Mouse (Mus musculus) liver, embryonic 13.5 days (tissue): ENCODE data around the gene Txnrd2. TPM values are rescaled to one million over a fixed set of nuclear protein-coding genes. Genes with fewer than 3 reads are reported as not detected.

Source experiments
- ATAC-seq: fragments of 200-750 bp; cut with Nextera tagmentation; 2 replicates; pipeline ENCODE4 v1.8.0; 2017; ENCODE audit warnings: low read depth, mild to moderate bottlenecking, moderate number of reproducible peaks, moderate library complexity
- DNase-seq: peaks from one replicate; pipeline ENCODE4 v3.0.0; 2022
- H3K27ac ChIP-seq: fragments of 300-500 bp; sonication (generic); 2 replicates; pipeline ENCODE4 v1.5.1; 2015; ENCODE audit warnings: moderate library complexity, mild to moderate bottlenecking, inconsistent platforms
- H3K27me3 ChIP-seq: fragments of 300-500 bp; sonication (generic); 2 replicates; pipeline ENCODE4 v1.6.1; 2015; ENCODE audit warnings: mild to moderate bottlenecking, inconsistent platforms
- H3K36me3 ChIP-seq: fragments of 300-500 bp; sonication (generic); 2 replicates; pipeline ENCODE4 v1.6.1; 2015; ENCODE audit warnings: mild to moderate bottlenecking, inconsistent platforms
- H3K4me1 ChIP-seq: fragments of 300-500 bp; sonication (generic); replicated peaks from 2 replicates; pipeline ENCODE4 v1.6.1; 2015; ENCODE audit warnings: inconsistent platforms
- H3K4me2 ChIP-seq: fragments of 300-500 bp; sonication (generic); 2 replicates; pipeline ENCODE4 v1.6.1; 2015; ENCODE audit warnings: inconsistent platforms, mild to moderate bottlenecking, moderate library complexity
- H3K4me3 ChIP-seq: fragments of 300-500 bp; sonication (generic); replicated peaks from 2 replicates; pipeline ENCODE4 v1.5.1; 2015; ENCODE audit warnings: mild to moderate bottlenecking, inconsistent platforms
- H3K9ac ChIP-seq: fragments of 300-500 bp; sonication (generic); 2 replicates; pipeline ENCODE4 v1.6.1; 2015; ENCODE audit warnings: mild to moderate bottlenecking, inconsistent platforms
- H3K9me3 ChIP-seq: fragments of 300-500 bp; sonication (generic); replicated peaks from 2 replicates; pipeline ENCODE4 v1.6.1; 2016; ENCODE audit warnings: inconsistent platforms
- WGBS: fragments of 180-500 bp; shearing (Covaris S2); methylation state at CpG from one replicate; pipeline ENCODE4 v1.1.7; 2015; ENCODE audit not compliant: insufficient replicate concordance; 5-methylcytosine and 5-hydroxymethylcytosine counted together
- polyA plus RNA-seq: library from polyadenylated mRNA; unstranded; fragments of >200 nt; fragmentation: Nextera tagmentation; extraction: Ambion mirVana; gene quantifications from 2 replicates; pipeline ENCODE4 v1.2.1, GENCODE M21; 2015

Txnrd2 gene
- polyA plus RNA-seq: 105 and 112 TPM in 2 replicates

DNA sequence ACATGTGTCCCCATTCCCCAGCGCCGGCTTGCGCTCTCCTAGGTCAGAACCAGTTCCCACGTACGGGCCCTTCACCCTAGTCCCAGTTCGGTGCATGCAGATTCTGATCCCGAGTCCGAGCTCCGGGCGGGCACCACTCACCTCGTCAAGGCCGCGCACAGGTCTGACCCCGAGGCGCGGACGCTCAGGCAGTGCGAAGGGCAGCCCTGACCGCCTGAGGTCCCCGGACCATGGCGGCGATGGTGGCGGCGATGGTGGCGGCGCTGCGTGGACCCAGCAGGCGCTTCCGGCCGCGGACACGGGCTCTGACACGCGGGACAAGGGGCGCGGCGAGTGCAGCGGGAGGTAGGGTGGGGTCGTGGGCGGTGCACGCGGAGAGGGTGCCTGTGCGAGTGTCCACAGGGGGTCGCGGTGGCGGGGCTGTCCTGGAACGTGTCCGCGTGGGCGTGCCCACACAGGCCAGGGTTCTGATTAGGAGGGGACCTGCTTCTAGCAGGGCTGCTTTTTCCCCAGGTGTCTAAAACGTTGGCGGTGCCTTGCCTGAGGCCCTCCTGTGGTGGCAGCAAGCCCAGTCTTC, at the start of gene Txnrd2:
Txnrd2 (plus strand) TSS at position 170 of the 577 bp plus-strand sequence.
- Histone ChIP-seq H3K4me2 (peak within 1 kb of the TSS; percentile 91), H3K36me3 (peaks cover 34% of the 10 kb centered on the region), H3K27ac (peak within 1 kb of the TSS; percentile 97), H3K4me1 (peaks cover 72% of the 10 kb centered on the region), H3K27me3 (no peaks in the 10 kb centered on the region), H3K4me3 (peak within 1 kb of the TSS; percentile 82), H3K9me3 (no peaks in the 10 kb centered on the region), H3K9ac (peak within 1 kb of the TSS; percentile 93)
- WGBS: under 1% methylated on average over 52 of the region's 52 CpGs
- ATAC-seq (peak; percentile 64), DNase-seq (peak; percentile 82)

DNA sequence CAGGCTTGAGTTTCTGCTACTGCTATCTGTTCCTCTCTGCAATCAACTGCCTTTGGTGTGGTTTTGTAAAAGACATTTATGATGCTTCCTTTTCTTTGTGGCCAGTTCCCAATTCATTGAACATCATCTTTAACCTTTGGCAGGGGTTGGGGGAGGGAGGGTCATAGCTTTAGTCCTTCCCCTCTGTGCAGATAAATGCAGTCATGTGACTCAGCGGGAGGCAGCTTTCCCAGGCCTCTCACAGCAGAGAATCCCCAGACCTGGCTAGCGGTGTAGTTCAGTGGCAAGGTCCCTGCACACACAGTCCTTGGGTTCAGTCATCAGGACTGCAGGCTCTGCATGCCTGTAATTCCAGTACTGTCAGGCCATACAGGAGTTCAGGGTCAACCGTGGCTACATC, 49.0 kb upstream of the Txnrd2 start:
- Histone ChIP-seq H3K4me3 (no peak overlapping the region), H3K27me3 (no peaks in the 10 kb centered on the region), H3K9me3 (no peaks in the 10 kb centered on the region), H3K36me3 (no peaks in the 10 kb centered on the region), H3K9ac (peak overlapping the region; percentile 3; the same call in 1 of the 2 replicates), H3K27ac (peak overlapping the region; percentile 36; the same call in 1 of the 2 replicates), H3K4me1 (peaks cover 21% of the 10 kb centered on the region), H3K4me2 (no peak overlapping the region)
- WGBS: 22% methylated on average over 3 of the region's 3 CpGs
- DNase-seq (no peak), ATAC-seq (peak; percentile 66)

DNA sequence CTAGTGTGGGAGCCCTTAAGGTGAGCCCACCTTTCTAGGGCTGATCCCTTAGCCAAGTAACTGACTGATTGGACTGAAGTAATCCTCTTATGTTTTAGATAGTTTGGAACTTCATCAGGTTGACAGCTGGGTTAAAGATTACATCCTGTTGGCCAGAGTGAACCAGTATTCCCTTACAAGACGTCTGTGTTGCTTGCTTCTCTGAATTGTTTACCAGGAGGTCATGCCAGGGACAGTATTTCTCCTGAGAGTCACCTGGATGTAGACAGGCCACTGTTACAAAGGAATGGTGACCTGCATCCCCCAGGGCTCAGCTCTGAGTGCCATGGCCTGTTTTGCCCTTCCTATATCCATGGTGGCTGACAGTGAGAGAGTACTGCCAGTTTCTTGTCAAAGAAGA, 47.7 kb upstream of the Txnrd2 start:
- 34% methylated on average over 1 of the region's 1 CpGs for WGBS
- Histone ChIP-seq H3K9me3 (no peaks in the 10 kb centered on the region), H3K27me3 (no peaks in the 10 kb centered on the region), H3K36me3 (no peaks in the 10 kb centered on the region), H3K9ac (no peak overlapping the region), H3K27ac (no peak overlapping the region), H3K4me1 (peaks cover 25% of the 10 kb centered on the region), H3K4me2 (no peak overlapping the region), H3K4me3 (no peak overlapping the region)
- ATAC-seq (no peak), DNase-seq (no peak)

DNA sequence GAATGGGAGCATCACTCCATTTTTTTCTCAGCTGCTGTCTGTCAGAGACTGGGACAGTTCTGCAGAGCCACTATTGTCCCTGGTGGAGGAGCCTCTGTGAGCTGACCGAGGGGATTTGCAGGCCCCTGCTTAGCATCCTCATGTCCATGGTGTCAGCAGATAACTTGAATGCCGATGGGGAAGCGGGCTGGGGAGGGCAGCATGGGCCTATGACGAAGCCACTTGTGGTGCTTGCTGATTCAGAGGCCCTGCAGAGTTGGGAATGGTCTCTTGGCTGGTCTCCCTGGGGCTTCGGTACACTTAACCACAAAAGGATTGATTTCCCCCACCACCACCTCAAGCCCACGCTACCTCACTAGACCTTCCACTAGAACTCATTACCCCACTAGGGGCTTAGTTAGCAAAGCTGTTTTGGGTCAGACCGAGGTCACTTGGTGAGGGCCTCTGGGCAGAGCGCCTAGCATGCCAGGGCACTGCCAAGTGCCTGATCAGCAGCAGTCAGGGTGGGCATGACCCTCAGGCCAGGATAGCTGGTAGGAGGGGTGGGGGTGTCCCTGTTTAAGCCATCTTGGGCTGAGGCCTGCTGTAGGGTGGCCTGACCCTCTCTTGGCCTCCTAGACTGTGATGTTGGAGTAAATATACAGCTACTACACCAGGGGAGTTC, 46.7 kb upstream of the Txnrd2 start:
- H3K9ac ChIP-seq: no peak overlapping the region
- no peaks in the 10 kb centered on the region for H3K9me3 ChIP-seq
- peaks cover 32% of the 10 kb centered on the region for H3K4me1 ChIP-seq
- ATAC-seq: no peak
- 74% methylated on average over 8 of the region's 8 CpGs for WGBS
- DNase-seq: no peak
- H3K4me3 ChIP-seq: no peak overlapping the region
- no peak overlapping the region for H3K4me2 ChIP-seq
- H3K36me3 ChIP-seq: no peaks in the 10 kb centered on the region
- no peaks in the 10 kb centered on the region for H3K27me3 ChIP-seq
- no peak overlapping the region for H3K27ac ChIP-seq

DNA sequence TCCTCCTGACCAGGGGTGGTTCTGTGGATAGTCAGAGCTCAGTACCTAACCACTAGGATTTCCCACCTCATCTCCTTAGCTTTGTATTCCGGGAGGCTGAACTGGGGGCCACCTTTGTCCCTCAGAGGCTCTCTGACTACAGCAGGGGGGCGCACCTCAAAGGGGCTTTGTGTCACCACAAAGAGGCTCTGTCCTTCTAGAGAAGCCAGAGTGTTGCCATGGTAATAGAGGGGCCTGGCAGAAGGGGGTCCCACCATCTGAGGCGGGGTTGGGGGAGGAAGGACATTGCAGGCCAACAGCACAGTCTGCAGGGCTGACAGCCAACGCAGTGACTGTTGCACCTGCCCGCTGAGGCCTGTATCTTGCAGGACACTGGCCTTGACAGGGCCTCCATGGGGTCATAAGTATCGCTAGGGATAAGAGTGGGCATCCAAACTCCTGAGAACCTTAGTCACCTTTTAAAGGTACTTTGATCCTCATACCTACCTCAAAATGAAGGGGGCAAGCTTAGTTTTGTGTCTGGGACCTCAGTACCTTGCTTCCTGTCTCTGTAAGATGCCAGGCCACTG, 45.6 kb upstream of the Txnrd2 start:
- no peak overlapping the region for H3K9ac ChIP-seq
- WGBS: 67% methylated on average over 6 of the region's 6 CpGs
- no peak overlapping the region for H3K4me2 ChIP-seq
- DNase-seq: no peak
- no peak for ATAC-seq
- H3K27me3 ChIP-seq: no peaks in the 10 kb centered on the region
- no peak overlapping the region for H3K4me3 ChIP-seq
- peaks cover 32% of the 10 kb centered on the region for H3K4me1 ChIP-seq
- H3K36me3 ChIP-seq: no peaks in the 10 kb centered on the region
- H3K9me3 ChIP-seq: no peaks in the 10 kb centered on the region
- no peak overlapping the region for H3K27ac ChIP-seq

DNA sequence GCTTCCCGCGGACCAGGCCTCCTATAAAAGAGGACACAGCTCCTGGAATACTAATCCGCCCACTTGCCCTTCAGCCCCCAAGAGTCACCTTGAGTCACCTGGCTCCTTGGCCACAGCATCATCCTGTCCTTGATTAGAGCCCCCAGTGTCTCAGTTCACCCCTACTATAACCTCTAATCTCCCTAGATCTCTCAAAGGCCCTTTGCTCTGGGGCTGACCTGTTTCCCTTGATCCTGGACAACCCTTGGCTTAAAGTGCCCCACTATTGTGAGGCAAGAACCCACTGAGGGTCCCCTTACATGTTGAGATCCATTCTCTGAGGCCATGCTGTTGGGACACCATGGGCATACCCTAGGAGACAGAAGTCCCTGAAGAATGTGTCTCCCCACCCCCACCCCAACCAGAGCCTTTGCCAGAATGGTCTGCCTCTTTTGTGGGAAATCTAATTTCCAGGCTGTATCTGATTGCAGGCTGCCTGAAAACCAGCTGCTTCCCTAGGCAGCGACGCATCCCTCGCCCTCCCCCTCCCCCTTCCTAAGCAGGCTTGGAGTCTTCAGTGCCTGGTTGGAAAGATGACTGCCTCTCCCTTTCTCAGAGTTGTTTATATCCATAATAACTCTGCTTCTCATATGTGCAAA, 44.4 kb upstream of the Txnrd2 start:
- Histone ChIP-seq H3K27me3 (no peaks in the 10 kb centered on the region), H3K9ac (no peak overlapping the region), H3K36me3 (no peaks in the 10 kb centered on the region), H3K4me3 (no peak overlapping the region), H3K4me2 (no peak overlapping the region), H3K9me3 (no peaks in the 10 kb centered on the region), H3K27ac (no peak overlapping the region), H3K4me1 (peaks cover 35% of the 10 kb centered on the region)
- 71% methylated on average over 6 of the region's 6 CpGs for WGBS
- no peak for DNase-seq
- no peak for ATAC-seq

DNA sequence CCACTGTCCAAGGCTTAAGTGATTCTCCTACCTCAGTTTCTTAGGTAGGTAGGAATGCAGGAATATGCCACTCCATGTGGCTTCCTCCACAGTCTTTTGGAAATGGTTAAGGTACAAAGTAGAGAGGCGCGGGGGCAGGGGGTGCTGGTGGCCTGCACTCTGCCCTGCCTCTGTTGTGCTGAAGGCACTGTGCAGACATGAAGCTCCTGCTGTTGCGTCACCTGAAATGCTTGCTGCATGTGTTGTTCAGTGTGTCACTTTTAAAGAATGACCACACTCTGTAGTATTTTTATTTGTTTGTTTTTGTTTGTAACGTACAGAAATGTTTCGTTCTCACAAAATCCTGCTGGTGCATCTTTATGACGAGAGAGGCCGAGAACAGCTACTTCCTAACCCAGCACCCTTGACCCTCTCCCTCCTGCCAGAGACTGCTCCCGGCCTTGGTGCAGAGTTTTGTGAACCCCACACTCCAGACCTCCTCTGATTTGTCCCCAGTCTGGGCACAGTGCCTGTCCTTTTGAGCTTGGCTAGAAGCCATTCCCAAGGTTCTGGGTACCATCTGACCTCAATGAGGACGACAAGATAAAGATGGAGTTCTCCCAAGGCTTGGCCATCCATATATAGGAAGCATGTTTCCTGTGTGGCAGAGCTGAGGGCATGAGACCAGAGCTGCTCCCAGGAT, 43.0 kb upstream of the Txnrd2 start:
- Histone ChIP-seq H3K27me3 (no peaks in the 10 kb centered on the region), H3K9ac (no peak overlapping the region), H3K27ac (no peak overlapping the region), H3K4me3 (no peak overlapping the region), H3K4me2 (no peak overlapping the region), H3K9me3 (no peaks in the 10 kb centered on the region), H3K4me1 (peaks cover 40% of the 10 kb centered on the region), H3K36me3 (no peaks in the 10 kb centered on the region)
- WGBS: 76% methylated on average over 9 of the region's 9 CpGs
- DNase-seq (no peak), ATAC-seq (no peak)

DNA sequence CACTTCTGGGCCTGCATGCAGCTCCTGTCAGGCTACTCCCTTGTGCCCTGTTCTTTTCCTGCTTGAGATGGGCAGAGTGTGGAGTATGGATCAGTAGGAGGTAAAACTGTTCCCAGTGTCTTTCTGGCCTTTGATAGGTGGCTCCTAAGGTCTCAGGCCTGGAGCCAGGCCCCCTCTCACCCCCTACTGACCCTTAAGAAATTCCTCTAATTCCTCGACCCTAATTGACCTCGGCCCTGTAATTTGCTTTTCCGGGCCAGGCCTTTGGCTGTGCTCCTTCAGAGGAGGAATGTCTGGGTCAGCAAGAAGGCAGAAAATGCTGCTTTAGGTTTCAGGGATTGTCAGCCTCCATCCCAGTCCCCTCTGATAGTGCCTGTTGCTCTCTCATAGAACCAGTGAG, 42.4 kb upstream of the Txnrd2 start:
- H3K9ac ChIP-seq: no peak overlapping the region
- WGBS: 72% methylated on average over 3 of the region's 3 CpGs
- H3K4me1 ChIP-seq: peaks cover 46% of the 10 kb centered on the region
- H3K4me2 ChIP-seq: no peak overlapping the region
- H3K4me3 ChIP-seq: no peak overlapping the region
- H3K27ac ChIP-seq: 0 out of 2 replicates have a peak overlapping the region, but pooled peaks have one; percentile 9
- H3K9me3 ChIP-seq: no peaks in the 10 kb centered on the region
- H3K27me3 ChIP-seq: no peaks in the 10 kb centered on the region
- no peak for ATAC-seq
- no peaks in the 10 kb centered on the region for H3K36me3 ChIP-seq
- DNase-seq: no peak

DNA sequence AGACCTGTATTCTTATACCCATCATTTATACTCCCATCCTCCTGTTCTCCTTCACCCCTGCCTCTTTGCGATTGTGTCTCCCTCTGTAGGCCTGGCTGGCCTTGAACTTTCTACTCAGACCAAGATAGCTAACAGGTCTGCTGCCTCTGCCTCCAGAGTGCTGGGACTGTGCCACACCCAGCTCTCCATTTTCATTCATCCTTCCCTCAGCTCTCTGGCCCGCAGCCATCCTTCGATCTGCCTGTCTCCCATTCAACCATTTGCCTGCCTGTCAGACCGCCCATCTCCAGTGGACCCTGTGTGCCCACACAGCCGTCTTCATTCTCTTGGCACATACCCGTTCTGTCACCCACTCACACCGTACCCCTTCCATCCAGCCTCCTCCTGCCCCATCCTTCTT, 42.0 kb upstream of the Txnrd2 start:
- Histone ChIP-seq H3K9me3 (no peaks in the 10 kb centered on the region), H3K4me1 (peaks cover 50% of the 10 kb centered on the region), H3K27me3 (no peaks in the 10 kb centered on the region), H3K4me2 (no peak overlapping the region), H3K36me3 (no peaks in the 10 kb centered on the region), H3K27ac (0 out of 2 replicates have a peak overlapping the region, but pooled peaks have one; percentile 9), H3K4me3 (no peak overlapping the region), H3K9ac (no peak overlapping the region)
- 76% methylated on average over 7 of the region's 7 CpGs for WGBS
- ATAC-seq (no peak), DNase-seq (no peak)

DNA sequence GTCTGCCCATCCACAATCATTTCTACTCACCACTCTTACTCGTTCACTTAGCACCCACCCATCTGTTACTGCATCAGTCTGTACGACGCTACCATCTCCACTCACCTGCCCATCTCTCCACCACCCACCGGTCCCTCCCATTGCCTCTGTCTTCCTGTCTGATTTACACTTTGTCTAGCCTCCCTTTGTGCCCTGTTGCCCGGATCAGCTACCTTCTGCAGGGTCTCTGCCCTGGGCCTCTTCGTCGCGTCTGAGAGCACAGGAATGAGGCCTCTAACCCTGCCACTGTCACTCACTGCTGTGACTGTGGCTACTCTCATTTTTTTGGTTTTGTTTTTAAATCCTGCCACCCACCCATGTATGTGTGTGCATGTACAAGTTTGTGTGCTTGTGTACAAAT, 41.5 kb upstream of the Txnrd2 start:
- H3K4me2 ChIP-seq: no peak overlapping the region
- no peak overlapping the region for H3K4me3 ChIP-seq
- H3K9me3 ChIP-seq: no peaks in the 10 kb centered on the region
- ATAC-seq: no peak
- no peak overlapping the region for H3K9ac ChIP-seq
- H3K27me3 ChIP-seq: no peaks in the 10 kb centered on the region
- WGBS: 78% methylated on average over 8 of the region's 8 CpGs
- H3K36me3 ChIP-seq: no peaks in the 10 kb centered on the region
- DNase-seq: no peak
- peaks cover 55% of the 10 kb centered on the region for H3K4me1 ChIP-seq
- no peak overlapping the region for H3K27ac ChIP-seq

DNA sequence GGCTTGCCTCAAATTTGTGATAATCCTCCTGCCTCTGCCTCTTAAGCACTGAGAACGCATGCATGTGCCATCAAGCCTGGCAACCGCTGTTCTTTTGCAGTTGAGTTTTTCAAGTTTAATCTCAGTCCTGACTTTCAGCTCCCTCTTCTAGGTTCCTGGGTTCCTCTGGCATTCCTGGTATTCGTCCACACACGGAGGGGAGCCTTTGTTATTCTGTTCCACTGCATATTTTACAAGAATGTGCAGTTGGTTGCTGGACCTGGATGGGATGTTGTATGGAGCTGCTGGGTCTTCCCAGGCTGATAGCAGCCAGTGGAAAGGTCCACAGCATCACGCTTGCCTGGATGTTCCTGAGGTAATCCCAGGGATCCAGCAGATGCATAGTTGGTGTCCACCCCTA, 40.8 kb upstream of the Txnrd2 start:
- H3K4me3 ChIP-seq: no peak overlapping the region
- 80% methylated on average over 5 of the region's 5 CpGs for WGBS
- H3K4me2 ChIP-seq: no peak overlapping the region
- H3K27ac ChIP-seq: no peak overlapping the region
- H3K36me3 ChIP-seq: no peaks in the 10 kb centered on the region
- H3K4me1 ChIP-seq: peaks cover 62% of the 10 kb centered on the region
- no peak overlapping the region for H3K9ac ChIP-seq
- no peaks in the 10 kb centered on the region for H3K27me3 ChIP-seq
- DNase-seq (no peak), ATAC-seq (no peak)
- no peaks in the 10 kb centered on the region for H3K9me3 ChIP-seq
